Mouse (Mus musculus) Patski (cell line): ENCODE measurements at regions not wholly inside any gene's neighbourhood (a gene's known extent, or its start where the extent isn't known, plus 50 kb on each side); places are given as distances from the start of the nearest gene placed in this dataset.
"Not testable (repeated sequence)": the region's sequence is repeated elsewhere in the genome, so short reads cannot be mapped to it uniquely, and the experiment has no call there.

Source experiments
- ATAC-seq: fragments of 100-300 bp; one replicate; pipeline ENCODE4 v1.8.0; 2021
- CTCF ChIA-PET: fragments of 350-600 bp; sonication (Branson Sonifier 250); formaldehyde crosslinking; loops from one replicate; lab custom pipeline; 2022; ENCODE audit warnings: inconsistent platforms; lab: Charles Lee
- POLR2A ChIA-PET: fragments of 350-600 bp; sonication (Branson Sonifier 250); formaldehyde crosslinking; loops from one replicate; lab custom pipeline; 2022; ENCODE audit warnings: antibody characterized with exemption, inconsistent platforms; lab: Charles Lee
- DNase-seq: peaks from one replicate; pipeline ENCODE4 v3.0.0-alpha.2; 2011; ENCODE audit warnings: low read depth, low spot score
- H3K27me3 ChIP-seq: fragments of 371-371 bp; one replicate; pipeline ENCODE4 v1.5.1; 2021
- CTCF ChIP-seq: fragments of 100-300 bp; IDR thresholded peaks from one replicate; pipeline ENCODE4 v1.5.1; 2021
- in situ Hi-C: fragments of 300-500 bp; cut with MboI; formaldehyde crosslinking; loops from 3 replicates; pipeline ENCODE4 v1.11.1; 2018; ENCODE audit warnings: low pct_unique_long_range_greater_than_20kb, mixed read lengths

- H3K27me3 ChIP-seq = no peaks in the 10 kb centered on the region
- in situ Hi-C loops = no loop called here
- CTCF ChIA-PET = no interaction called here
- ATAC-seq = no peak
- no peak for TF ChIP-seq CTCF
- DNase-seq = no peak
- POLR2A ChIA-PET = no interaction called here
Measured at GRCm38 (mm10) chr17:82367876-82368275, 629.7 kb upstream of the Slc8a1 start.

GRCm38 (mm10) chr17:82366001-82366400, 627.8 kb upstream of the Slc8a1 start:
- no peak for TF ChIP-seq CTCF
- POLR2A ChIA-PET = no interaction called here
- no peaks in the 10 kb centered on the region for H3K27me3 ChIP-seq
- ATAC-seq (no peak), DNase-seq (no peak)
- in situ Hi-C loops = no loop called here
- CTCF ChIA-PET = no interaction called here

GRCm38 (mm10) chr17:82348636-82349035, 610.5 kb upstream of the Slc8a1 start:
- no peak for TF ChIP-seq CTCF
- POLR2A ChIA-PET = no interaction called here
- CTCF ChIA-PET = no interaction called here
- H3K27me3 ChIP-seq = peaks cover 5% of the 10 kb centered on the region
- in situ Hi-C loops = no loop called here
- ATAC-seq (no peak), DNase-seq (no peak)

GRCm38 (mm10) chr17:82331429-82331828, 593.3 kb upstream of the Slc8a1 start:
- POLR2A ChIA-PET = no interaction called here
- in situ Hi-C loops = no loop called here
- H3K27me3 ChIP-seq = no peaks in the 10 kb centered on the region
- no peak for DNase-seq
- TF ChIP-seq CTCF = no peak
- CTCF ChIA-PET = no interaction called here
- no peak for ATAC-seq

- no peak for ATAC-seq
Measured at GRCm38 (mm10) chr17:82312191-82312590, 574.0 kb upstream of the Slc8a1 start.

GRCm38 (mm10) chr17:82306347-82306746, 568.2 kb upstream of the Slc8a1 start:
- in situ Hi-C loops = no loop called here
- TF ChIP-seq CTCF = no peak
- ChIA-PET CTCF (no interaction called here), POLR2A (no interaction called here)
- ATAC-seq (no peak), DNase-seq (no peak)
- peaks cover 9% of the 10 kb centered on the region for H3K27me3 ChIP-seq

More at GRCm38 (mm10) chr17:82312191-82312590, 574.0 kb upstream of the Slc8a1 start:
- ChIA-PET CTCF (no interaction called here), POLR2A (no interaction called here)
- H3K27me3 ChIP-seq = peaks cover 1% of the 10 kb centered on the region
- TF ChIP-seq CTCF = no peak
- in situ Hi-C loops = no loop called here
- DNase-seq = no peak

GRCm38 (mm10) chr17:82277728-82278127, 539.6 kb upstream of the Slc8a1 start:
- POLR2A ChIA-PET = no interaction called here
- in situ Hi-C loops = no loop called here
- CTCF ChIA-PET = interaction anchor here (1.1 kb wide), 1 partner anchor 8 kb away, joined by 3 read pairs; no protein-coding TSS in a partner anchor

GRCm38 (mm10) chr17:82273946-82274345, 535.8 kb upstream of the Slc8a1 start:
- ATAC-seq (no peak), DNase-seq (no peak)
- H3K27me3 ChIP-seq = no peaks in the 10 kb centered on the region
- POLR2A ChIA-PET = interaction anchor here (0.6 kb wide), 1 partner anchor 31 kb away, joined by 3 read pairs; no protein-coding TSS in a partner anchor
- CTCF ChIA-PET = no interaction called here
- in situ Hi-C loops = no loop called here
- no peak for TF ChIP-seq CTCF

More at GRCm38 (mm10) chr17:82277728-82278127, 539.6 kb upstream of the Slc8a1 start:
- DNase-seq = no peak
- TF ChIP-seq CTCF = no peak
- no peaks in the 10 kb centered on the region for H3K27me3 ChIP-seq
- ATAC-seq = no peak

GRCm38 (mm10) chr17:82272845-82273244, 534.7 kb upstream of the Slc8a1 start:
- no peak for TF ChIP-seq CTCF
- no peaks in the 10 kb centered on the region for H3K27me3 ChIP-seq
- ChIA-PET CTCF (no interaction called here), POLR2A (no interaction called here)
- ATAC-seq (no peak), DNase-seq (no peak)
- in situ Hi-C loops = no loop called here

- CTCF ChIA-PET, ATAC-seq, POLR2A ChIA-PET: not testable (repeated sequence)
Measured at GRCm38 (mm10) chr17:82266842-82267241, 528.7 kb upstream of the Slc8a1 start.

GRCm38 (mm10) chr17:82252362-82252761, 514.2 kb upstream of the Slc8a1 start:
- H3K27me3 ChIP-seq = no peaks in the 10 kb centered on the region
- DNase-seq = no peak
- ATAC-seq = no peak
- ChIA-PET CTCF (no interaction called here), POLR2A (no interaction called here)
- TF ChIP-seq CTCF = no peak
- in situ Hi-C loops = no loop called here

More at GRCm38 (mm10) chr17:82266842-82267241, 528.7 kb upstream of the Slc8a1 start:
- H3K27me3 ChIP-seq, in situ Hi-C loops, DNase-seq: not testable (repeated sequence)

- ChIA-PET POLR2A (no interaction called here), CTCF (no interaction called here)
- no peak for ATAC-seq
- DNase-seq = no peak
- no peaks in the 10 kb centered on the region for H3K27me3 ChIP-seq
- TF ChIP-seq CTCF = no peak
- in situ Hi-C loops = no loop called here
Measured at GRCm38 (mm10) chr17:82251841-82252240, 513.7 kb upstream of the Slc8a1 start.
